In the genomic region with DNA sequence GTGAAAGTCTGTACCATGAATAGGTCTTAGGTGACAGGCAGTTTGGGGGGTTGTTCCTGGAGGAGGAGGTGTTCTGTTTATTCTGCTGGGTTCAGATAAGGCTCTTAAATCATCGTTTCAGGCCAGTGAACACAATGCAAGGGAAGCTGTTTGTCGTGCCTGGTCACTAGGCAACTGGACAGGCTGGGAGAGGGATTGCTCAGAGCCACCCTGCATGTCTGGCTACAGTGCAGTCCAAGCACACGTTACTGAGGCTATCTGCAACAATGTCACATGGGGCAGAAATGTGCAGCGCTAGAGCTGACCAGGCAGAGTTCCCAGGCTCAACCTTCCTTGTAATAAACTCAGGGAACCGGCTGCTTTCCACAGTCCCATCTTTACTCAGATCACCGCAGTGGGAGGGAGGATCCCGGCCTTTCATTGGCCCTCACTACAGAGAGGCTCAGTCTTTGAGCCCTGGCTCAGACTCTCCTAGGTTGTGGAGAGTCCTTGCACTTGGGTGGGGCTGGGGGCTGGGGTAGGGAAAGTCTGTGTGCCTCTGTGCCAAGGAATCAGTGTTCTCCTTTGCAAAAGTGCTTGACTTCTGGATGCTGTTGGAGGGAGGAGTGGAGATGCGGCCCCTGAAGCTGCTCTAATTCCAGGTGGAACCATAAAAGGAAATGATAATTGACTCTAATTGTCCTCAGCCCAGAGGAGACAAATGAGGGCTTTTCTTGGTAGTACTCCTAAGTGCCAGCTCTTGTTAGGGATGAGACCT, we compare ENCODE assay signal across 8 mouse cellular contexts.
A peak's percentile ranks its signal among the peaks of the same experiment; 100 is the strongest.
DNase-seq lines count a peak whose midpoint lies in the region; ATAC-seq and TF ChIP-seq lines count a peak whose summit lies in the region.

No protein-coding gene starts in this region.

- TF ChIP-seq CTCF in G1E (IDR thresholded peaks at IDR 0.05; ENCODE audit: low read depth, low read length): no peak
- no peak for TF ChIP-seq CTCF in brain, embryonic 14.5 days (IDR thresholded peaks at IDR 0.05; ENCODE audit: borderline replicate concordance, extremely low read depth, insufficient read depth, insufficient read length)
- TF ChIP-seq CTCF in kidney, adult 2 months (conservative IDR thresholded peaks at IDR 0.05; ENCODE audit: insufficient read depth, insufficient read length, low read depth, low read length): no peak

- H3K27me3 ChIP-seq in G1E (ENCODE audit: insufficient read depth, low read length): no peaks in the 10 kb centered on the region
- no peaks in the 10 kb centered on the region for H3K27me3 ChIP-seq in kidney, adult 2 months (replicated peaks; ENCODE audit: control insufficient read depth, insufficient read depth, low read length)

- no peaks in the 10 kb centered on the region for H3K9me3 ChIP-seq in G1E (replicated peaks)

- H3K4me1 ChIP-seq in G1E (ENCODE audit: insufficient read depth, low read depth, low read length): peaks cover 27% of the 10 kb centered on the region
- 0 out of 2 replicates have a peak, but pooled peaks cover 3% of the 10 kb centered on the region for H3K4me1 ChIP-seq in kidney, adult 2 months (ENCODE audit: control insufficient read depth, insufficient read depth, low read length)

- ATAC-seq in G1E (ENCODE audit: extremely low read depth, insufficient number of reproducible peaks, low FRiP score, poor library complexity, severe bottlenecking): peak; percentile 83

- TF ChIP-seq POLR2A in brain, embryonic 14.5 days (IDR thresholded peaks at IDR 0.05; ENCODE audit: borderline replicate concordance, extremely low read depth, insufficient read depth, insufficient read length, poor library complexity, severe bottlenecking): no peak
- no peak for TF ChIP-seq POLR2A in kidney, adult 2 months (IDR thresholded peaks at IDR 0.05; ENCODE audit: low read depth, low read length)

- H3K27ac ChIP-seq in kidney, adult 2 months (ENCODE audit: insufficient read depth, low read depth, low read length): no peak overlapping the region

- DNase-seq in G1E (ENCODE audit: low spot score): peak; percentile 59
- DNase-seq in brain, embryonic 14.5 days (ENCODE audit: low read depth): peak; percentile 74
- DNase-seq in heart, adult 9 months (ENCODE audit: low spot score in 2 of 2): peak; percentile 86 to 87
- DNase-seq in kidney, adult 2 months: peak; percentile 52
- peak; percentile 74 for DNase-seq in lung, postnatal 25 days (ENCODE audit: low spot score)
- no peak for DNase-seq in thymus, adult 18-20 months
- DNase-seq in spleen, adult 12 weeks (ENCODE audit: low spot score): no peak
- DNase-seq in cerebellum, adult 8-10 months: no peak

- H3K4me3 ChIP-seq in G1E (ENCODE audit: low read depth, low read length): peak overlapping the region; percentile 63; the same call in 1 of the 2 replicates
- no peak overlapping the region for H3K4me3 ChIP-seq in kidney, adult 2 months (ENCODE audit: insufficient read depth, low read depth, low read length)

- 12% methylated on average over 8 of the region's 8 CpGs for WGBS in kidney, adult 2 months

- H3K36me3 ChIP-seq in G1E (replicated peaks): no peaks in the 10 kb centered on the region
- H3K36me3 ChIP-seq in kidney, adult 2 months (ENCODE audit: control insufficient read depth, insufficient read depth, low read length): no peaks in the 10 kb centered on the region

Comparison
In these comparisons a context has a peak if more than half of its experiments do, and no peak if none do; other contexts are left out.
1. DNase-seq: peak in G1E (single experiment), brain, embryonic 14.5 days (single experiment), heart, adult 9 months (2 of 2), kidney, adult 2 months (single experiment) and lung, postnatal 25 days (single experiment); none in thymus, adult 18-20 months (0 of 2), spleen, adult 12 weeks (single experiment) and cerebellum, adult 8-10 months (single experiment).